Mouse (Mus musculus) embryo, embryonic 10 days (tissue): Measurements from ENCODE around the gene F830045P16Rik.
A peak's percentile ranks its signal among the peaks of the same experiment; 100 is the strongest.
"Not testable (repeated sequence)": the region's sequence is repeated elsewhere in the genome, so short reads cannot be mapped to it uniquely, and the experiment has no call there.

Experiments used
- DNase-seq: peaks from one replicate; pipeline ENCODE4 v3.0.0-alpha.2; 2015; ENCODE audit warnings: low spot score

The F830045P16Rik gene

DNA sequence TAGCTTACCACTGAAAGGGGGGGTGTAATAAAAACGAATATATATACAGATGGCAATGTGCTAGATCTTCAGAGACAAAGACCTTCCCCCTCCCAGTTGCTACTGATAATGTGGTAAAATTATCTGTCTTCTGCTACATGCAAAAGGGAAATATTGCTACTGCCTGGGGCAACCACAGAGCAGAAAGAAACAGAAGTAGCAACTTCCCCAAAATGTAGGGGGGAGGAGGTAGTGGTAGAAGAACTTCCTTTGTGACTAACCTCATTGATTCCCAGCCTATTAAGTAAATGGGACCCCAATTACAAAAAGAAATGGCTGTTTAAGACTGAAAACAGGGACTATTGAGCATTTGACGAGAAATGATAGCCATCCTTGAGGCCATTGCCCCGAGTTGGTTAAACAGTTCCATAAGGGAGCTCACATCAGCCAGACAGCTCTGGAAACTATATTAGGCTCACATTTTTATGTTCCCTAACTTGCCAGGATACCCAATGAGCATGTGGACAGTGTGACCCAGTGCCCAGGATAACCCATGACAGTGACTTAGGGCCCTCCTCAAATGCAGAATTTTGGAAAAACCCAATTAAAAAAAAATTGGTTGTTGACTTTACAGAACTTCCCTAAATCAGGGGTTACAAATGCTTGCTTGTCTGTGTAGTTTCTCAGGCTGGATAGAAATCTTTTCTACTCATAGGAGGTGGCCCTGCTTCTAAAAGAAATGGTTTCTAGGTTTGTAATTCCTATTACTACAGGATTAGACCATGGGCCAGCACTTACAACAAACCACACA, 46.7 kb downstream of the F830045P16Rik start:
- no peak for DNase-seq

DNA sequence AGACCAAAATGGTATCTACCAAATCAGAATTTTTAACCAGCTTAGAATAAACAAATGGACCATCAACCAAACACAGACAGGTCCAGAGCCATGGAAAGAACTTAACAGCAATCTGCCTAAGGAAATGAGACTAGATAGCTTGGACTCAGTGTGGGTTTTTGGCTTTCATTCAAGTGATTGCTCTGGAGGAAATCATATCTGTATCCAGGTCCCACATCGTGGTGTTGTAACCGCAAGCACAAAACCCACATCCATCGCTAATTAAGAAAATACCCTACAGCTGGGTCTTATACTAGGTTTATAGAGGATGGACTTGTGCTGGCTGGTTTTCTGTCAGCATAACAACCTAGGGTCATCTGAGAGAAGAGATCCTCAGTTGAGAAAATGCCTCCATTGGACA, 53.3 kb downstream of the F830045P16Rik start:
- no peak for DNase-seq

DNA sequence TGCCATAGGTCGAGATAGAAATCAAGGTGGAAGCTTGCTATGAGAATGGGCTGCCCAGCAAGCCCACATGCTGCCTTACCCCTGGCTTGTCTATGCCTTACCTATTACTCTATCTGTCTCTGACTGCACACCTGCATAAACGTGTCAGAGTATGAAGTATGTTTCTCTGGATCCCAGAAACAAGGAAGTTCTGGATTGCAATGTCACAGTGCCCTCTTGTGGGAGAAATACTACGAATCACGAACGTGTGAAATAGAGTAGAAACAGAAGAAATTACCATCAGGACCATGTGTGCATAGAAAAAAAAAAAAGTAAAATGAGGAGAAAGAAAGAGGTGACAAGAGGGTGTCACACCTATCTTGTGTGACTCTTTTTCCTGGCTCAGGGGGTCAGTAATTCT, 64.5 kb downstream of the F830045P16Rik start:
- DNase-seq: peak; percentile 63

DNA sequence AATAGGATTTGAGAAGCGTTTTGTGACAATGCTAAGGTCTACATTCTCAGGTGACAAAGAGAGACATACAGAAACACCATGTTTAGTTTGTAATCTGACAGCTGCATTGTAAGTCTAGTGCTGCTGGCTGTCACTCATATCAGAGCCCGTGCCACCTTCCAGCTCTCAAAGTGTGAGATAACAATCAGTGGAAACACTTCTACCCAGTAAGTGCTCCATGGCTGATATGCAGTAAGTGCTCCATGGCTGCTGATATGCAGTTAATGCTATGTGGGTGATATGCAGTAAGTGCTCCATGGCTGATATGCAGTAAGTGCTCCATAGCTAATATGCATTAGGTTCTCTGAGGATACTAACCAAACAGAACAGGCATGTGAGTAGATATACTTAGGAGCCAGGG, 65.6 kb downstream of the F830045P16Rik start:
- DNase-seq: no peak

DNA sequence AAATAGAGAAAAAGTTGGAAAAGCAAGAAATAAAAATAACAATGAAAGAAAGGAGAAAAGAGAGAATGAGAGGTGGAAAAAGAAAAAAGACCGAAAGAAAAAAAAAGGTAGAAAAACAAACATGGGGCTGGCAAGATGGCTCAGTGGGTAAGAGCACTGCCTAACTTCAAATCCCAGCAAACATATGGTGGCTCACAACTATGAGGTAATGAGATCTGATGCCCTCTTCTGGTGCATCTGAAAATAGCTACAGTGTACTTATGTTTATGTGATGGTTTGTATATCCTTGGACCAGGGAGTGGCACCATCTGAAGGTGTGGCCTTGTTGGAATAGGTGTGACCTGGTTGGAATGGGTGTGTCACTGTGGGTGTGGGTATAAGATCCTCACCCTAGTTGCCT, 97.6 kb downstream of the F830045P16Rik start:
- DNase-seq: not testable (repeated sequence)

DNA sequence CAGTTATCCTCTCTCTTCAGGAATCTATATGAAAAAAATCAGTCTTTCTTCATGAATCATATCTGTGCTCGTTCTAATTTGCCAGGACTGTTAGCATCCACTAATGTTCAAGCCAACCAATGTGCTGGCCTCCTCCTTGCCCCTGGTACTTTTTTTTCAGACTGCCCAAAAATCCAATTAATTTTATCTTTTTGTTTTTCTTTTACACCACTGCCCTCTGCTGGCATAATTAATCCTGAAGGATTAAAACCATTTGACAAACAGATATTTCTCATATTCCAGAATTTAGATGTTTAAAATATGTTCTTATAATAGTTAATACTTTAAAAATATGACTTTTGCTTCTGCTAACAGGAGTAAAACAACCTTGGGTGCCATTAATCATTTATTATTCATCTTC, 101.2 kb downstream of the F830045P16Rik start:
- no peak for DNase-seq

DNA sequence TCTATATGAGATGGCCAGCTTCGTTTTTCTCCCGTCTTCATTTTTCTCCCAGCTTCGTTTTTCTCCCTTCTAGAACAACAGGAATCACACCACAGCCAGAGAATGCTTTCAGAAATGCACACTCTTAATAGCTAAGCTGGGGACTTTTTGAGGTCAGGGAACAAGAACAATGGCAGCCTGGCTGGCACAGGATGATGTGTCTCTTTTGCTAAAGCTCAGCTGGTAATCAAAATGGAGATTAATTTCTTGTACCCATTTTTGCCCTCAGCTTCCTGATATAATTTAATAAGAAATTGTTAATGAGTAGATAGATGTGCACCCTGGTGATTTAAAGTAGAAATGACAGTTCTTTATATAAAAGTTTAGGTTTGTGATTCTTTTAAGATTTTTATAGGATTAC, 112.7 kb downstream of the F830045P16Rik start:
- DNase-seq: no peak

DNA sequence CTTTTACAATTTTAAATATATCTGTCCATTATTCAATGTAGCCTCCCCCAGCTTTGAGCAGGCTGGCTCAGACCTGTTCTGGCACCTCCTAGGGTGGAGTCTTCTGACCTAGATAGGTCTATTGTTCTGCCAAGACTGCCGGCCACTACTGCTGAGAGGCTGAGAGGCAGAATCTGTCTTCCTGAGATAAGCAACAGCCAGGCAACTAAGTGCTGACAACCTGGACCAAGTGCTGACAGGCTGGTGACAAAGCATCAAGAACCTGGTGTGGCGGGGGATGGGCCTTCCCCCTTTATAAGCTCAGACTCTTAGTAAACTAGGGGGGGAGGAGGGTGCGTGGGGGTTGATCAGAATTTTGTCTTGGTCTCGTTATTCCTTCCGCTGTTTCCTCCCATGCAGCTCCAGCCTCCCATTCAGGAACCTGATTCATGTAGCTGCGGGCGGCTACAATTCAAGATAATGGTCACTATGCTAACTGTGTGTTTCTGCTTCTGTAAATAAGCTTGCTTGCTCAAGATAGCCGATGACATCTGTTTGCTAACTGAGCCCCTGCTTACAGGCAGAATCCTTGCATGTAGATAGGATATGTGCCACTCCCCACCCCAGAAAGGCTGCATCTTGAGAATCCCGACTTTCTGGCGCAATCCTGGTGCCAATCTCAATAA, 115.4 kb downstream of the F830045P16Rik start:
- no peak for DNase-seq

DNA sequence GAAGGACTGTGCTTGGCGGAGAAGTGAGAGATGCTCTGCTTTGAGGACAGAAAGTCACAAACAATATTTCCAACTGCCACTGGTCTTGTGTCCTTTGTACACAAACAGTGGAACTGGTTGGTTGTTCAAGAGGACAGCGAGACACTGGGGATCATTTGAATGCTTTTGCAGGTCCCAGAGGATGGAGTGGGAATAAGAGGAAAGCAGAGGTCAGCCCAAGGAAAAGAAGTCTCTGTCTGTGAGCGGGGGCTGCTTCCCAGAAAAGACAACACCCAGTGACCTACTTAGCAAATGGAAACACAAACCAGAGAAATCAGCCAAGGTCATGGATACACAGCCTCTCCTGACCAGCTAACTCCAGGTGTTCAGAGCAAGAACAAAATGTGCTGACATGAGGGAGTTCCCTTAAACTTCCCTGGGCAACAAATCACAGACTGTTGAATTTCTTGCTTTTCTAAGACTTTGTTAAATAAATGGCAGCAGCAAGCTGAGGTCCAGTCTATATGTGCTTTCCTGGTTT, 117.0 kb downstream of the F830045P16Rik start:
- DNase-seq: no peak

DNA sequence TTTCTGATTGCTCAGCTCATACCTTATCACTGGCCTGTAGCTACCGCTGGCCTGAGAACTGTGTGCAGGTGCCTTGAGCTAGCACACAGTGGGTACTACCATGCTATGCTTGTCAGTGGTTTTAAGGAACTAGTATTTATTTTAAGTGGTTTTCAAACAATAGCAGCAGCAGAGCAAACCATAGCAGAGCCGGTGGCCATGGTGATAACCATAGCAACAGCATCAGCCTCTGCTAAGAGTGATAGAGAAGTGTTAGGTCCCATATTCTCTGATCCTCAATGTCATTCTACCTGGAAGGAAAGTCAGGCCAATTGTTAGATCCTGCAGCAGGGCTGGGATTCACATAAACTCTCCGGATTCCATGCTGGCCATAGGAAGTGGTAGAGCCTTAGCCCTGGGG, 121.8 kb downstream of the F830045P16Rik start:
- DNase-seq: no peak

DNA sequence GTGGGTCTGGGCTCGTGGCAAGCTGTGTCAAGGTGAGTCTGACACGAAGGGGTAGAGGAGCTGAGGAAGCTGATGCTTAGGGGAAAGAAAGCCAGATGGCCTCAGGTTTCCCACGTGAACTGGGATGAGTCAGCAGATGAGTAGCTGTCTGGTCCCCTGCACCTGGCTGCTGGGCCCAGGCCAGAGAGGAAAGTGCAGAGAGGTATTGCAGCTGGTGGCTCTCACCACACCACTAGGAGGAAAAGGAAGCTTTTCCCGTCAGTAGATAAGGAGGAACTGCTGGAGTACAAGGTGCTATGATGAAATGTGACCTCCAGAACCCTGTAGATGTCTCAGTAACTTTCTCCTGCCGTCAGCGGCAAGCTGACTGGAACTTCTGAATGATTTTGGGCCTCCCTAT, 122.9 kb downstream of the F830045P16Rik start:
- no peak for DNase-seq

DNA sequence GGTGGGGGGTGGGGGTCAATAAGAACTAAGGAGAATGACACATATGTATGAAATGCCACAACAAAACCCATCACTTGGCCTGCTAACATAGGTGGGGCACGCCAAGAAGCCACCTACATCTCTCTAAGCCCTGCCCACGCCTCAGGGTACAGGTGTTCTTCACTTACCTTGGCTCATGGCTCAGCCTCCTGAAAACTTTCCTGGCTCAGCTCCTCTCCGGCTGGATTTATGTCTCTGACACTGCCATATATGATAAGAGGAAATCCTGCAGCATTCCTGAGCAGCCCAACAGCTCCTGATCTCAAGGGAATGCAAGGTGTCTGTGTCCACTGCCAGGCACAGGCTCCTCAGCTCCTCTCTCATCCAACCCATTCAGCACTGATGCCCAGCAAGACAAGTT, 124.8 kb downstream of the F830045P16Rik start:
- DNase-seq: no peak

DNA sequence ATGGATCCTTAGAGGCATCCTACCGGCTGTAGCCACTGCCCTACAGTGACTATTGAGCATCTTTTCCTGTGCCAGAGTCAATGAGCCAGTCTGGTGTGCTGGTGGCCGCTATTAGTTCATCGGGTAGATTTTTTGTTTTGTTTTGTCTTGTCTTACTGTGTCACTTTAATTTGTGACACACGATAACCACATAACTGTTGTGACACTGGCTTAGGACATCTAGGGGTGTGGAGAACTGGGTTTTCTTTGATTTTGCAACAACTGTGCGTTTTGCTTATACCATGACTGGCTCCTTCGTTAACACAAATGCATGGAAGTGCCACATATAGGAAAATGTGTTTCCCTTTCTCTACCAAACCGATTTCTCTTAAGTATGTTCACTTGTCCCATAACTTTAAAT, 126.1 kb downstream of the F830045P16Rik start:
- DNase-seq: no peak

DNA sequence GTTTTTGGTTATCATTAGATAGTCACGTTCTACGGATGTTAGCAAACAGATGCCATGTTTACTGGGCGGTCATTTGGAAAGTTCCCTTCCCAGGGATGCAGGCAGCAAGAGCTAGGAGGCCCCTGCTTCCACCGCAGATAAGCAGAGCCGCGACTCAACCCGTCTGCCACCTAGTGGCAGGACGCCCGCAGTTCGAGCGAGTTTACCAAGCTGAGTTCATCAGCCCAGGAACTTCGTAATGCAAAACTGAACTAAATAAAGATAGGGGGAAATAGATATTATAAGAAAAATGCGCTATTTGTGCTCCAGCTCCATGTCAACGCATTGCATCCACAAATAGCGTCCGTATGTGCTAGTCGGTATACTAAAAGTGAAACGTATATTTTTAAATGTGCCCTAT, 127.9 kb downstream of the F830045P16Rik start:
- peak; percentile 81 for DNase-seq
